ENCODE assay signal across 23 mouse cellular contexts in the genomic region with DNA sequence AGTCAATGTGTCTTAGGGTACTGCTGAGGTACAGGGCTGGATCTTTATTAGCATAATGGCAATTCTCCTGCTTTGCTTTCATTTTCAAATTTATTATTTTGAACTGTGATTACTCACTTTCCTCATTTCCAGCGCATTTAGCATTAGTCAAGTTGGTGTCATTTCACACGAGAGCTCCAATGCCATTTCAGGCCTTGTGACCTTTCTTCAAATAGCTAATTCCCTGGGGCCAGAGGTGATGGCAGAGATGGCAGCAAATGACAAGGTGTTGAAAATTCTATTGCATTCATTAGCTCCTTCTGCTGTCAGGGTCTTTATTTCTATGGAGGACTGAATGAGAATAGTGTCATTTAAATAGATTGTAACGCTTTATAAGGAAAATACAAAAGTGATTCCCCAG.
"Had no signal": no experiment of that assay in that cellular context is flagged by ENCODE, and none has a peak within 500 bp of the region (broad histone marks: within the 10 kb centered on the region; RNA-seq: fewer than 3 reads in every experiment).

No protein-coding gene starts in this region.

- H3K9me3 ChIP-seq: limb, embryonic 10.5 days; limb, embryonic 13.5 days; liver, embryonic 12.5 days; liver, embryonic 15.5 days; lung, embryonic 15.5 days; midbrain, embryonic 12.5 days; neural tube, embryonic 12.5 days; neural tube, embryonic 15.5 days had no signal

- DNase-seq: kidney, postnatal 25 days; layer of hippocampus, adult 9-11 months; liver; lung, adult 18-20 months; lung, postnatal 14 days; lung, postnatal 4 days; right cerebral cortex, adult 18-20 months; right cerebral cortex, postnatal 14 days; right cerebral cortex, postnatal 4 days; thymus, adult 2 months; thymus, postnatal 14 days; thymus, postnatal 4 days had no signal

- H3K4me1 ChIP-seq: limb, embryonic 10.5 days; limb, embryonic 13.5 days; liver, embryonic 12.5 days; liver, embryonic 15.5 days; lung, embryonic 15.5 days; midbrain, embryonic 12.5 days; neural tube, embryonic 12.5 days; neural tube, embryonic 15.5 days had no signal

- H3K4me2 ChIP-seq: limb, embryonic 13.5 days; liver, embryonic 12.5 days; liver, embryonic 15.5 days; lung, embryonic 15.5 days; midbrain, embryonic 12.5 days; neural tube, embryonic 12.5 days; neural tube, embryonic 15.5 days had no signal

- H3K4me3 ChIP-seq: layer of hippocampus, adult 2 months; limb, embryonic 10.5 days; limb, embryonic 13.5 days; liver, embryonic 12.5 days; liver, embryonic 15.5 days; lung, embryonic 15.5 days; midbrain, embryonic 12.5 days; neural tube, embryonic 12.5 days; neural tube, embryonic 15.5 days had no signal

- H3K27me3 ChIP-seq: limb, embryonic 13.5 days; liver, embryonic 12.5 days; liver, embryonic 15.5 days; lung, embryonic 15.5 days; midbrain, embryonic 12.5 days; neural tube, embryonic 12.5 days; neural tube, embryonic 15.5 days had no signal

- H3K27ac ChIP-seq: kidney, postnatal 0 days; layer of hippocampus, adult 2 months; limb, embryonic 10.5 days; limb, embryonic 13.5 days; liver, embryonic 12.5 days; liver, embryonic 15.5 days; lung, embryonic 15.5 days; midbrain, embryonic 12.5 days; neural tube, embryonic 12.5 days; neural tube, embryonic 15.5 days; stomach, postnatal 0 days had no signal

- H3K9ac ChIP-seq: limb, embryonic 13.5 days; liver, embryonic 12.5 days; liver, embryonic 15.5 days; lung, embryonic 15.5 days; midbrain, embryonic 12.5 days; neural tube, embryonic 12.5 days; neural tube, embryonic 15.5 days had no signal

- ATAC-seq: liver, embryonic 12.5 days had no signal

- H3K36me3 ChIP-seq: limb, embryonic 10.5 days; limb, embryonic 13.5 days; liver, embryonic 12.5 days; liver, embryonic 15.5 days; lung, embryonic 15.5 days; midbrain, embryonic 12.5 days; neural tube, embryonic 12.5 days; neural tube, embryonic 15.5 days had no signal
